Mouse (Mus musculus) bone marrow macrophage, adult 2 months (primary cell): Measurements from ENCODE around the gene Dnm3.

ENCODE experiments used
- CTCF ChIP-seq: IDR thresholded peaks from 2 replicates; pipeline ENCODE4 v1.5.1; 2012; ENCODE audit warnings: low read depth, mild to moderate bottlenecking, low read length, moderate library complexity
- POLR2A ChIP-seq: IDR thresholded peaks from 2 replicates; pipeline ENCODE4 v1.6.1; 2012; ENCODE audit warnings: mild to moderate bottlenecking, low read depth, low read length, borderline replicate concordance

DNA sequence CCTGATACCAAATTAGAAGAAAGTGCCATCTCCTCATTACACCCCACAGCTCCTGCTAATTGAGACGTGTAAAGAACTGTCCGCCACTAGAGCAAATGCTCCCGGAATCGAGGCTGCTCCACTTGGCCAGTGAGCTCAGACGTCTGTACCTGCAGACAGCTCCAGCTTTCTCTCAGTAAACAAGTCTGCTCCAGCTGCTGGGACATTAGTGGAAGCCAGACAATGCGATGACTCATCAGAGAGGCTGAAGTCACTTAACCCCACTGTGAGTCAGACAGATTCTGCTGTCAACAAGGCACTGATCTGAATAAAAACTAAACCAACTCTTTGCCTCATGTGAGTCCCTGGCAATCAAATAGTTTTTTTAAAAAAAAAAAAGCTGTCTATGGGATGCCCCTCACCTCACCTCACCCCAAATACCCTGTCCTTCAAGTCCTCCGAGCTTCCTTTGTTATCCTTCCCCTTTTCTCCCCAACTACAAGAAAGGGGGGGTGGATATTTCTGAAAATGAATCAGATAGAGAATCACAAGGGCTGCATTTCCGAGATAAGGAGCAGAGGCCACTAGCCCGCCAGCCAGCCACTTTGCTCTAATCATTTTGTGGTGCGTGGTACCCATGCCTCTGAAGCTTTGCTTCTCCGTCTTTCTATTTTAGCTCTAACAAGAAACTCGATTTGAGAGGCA lies 31.6 kb upstream of the Dnm3 start:
- no peak for TF ChIP-seq CTCF
- TF ChIP-seq POLR2A: no peak
